In genomic region chr9:22066433-22066832, GRCm38 (mm10) we compare ENCODE assay signal across 8 mouse cellular contexts. TPM values are rescaled to one million over a fixed set of nuclear protein-coding genes. Genes with fewer than 3 reads are reported as not detected.
DNase-seq lines count a peak whose midpoint lies in the region; TF ChIP-seq lines count a peak whose summit lies in the region.

No protein-coding gene starts in this region.

- H3K27ac ChIP-seq in left cerebral cortex, adult 2 months, result no peak overlapping the region
- H3K27ac ChIP-seq in embryonic facial prominence, embryonic 10.5 days (replicated peaks), result no peak overlapping the region

- peak; percentile 87 for TF ChIP-seq CTCF in left cerebral cortex, adult 2 months (IDR thresholded peaks at IDR 0.05)

- peaks cover 82% of the 10 kb centered on the region for H3K36me3 ChIP-seq in embryonic facial prominence, embryonic 10.5 days (replicated peaks)

- no peaks in the 10 kb centered on the region for H3K9me3 ChIP-seq in embryonic facial prominence, embryonic 10.5 days

- H3K4me3 ChIP-seq in left cerebral cortex, adult 2 months, result no peak overlapping the region
- H3K4me3 ChIP-seq in embryonic facial prominence, embryonic 10.5 days, result no peak overlapping the region

- intact Hi-C loops in left cerebral cortex, adult 2 months (cut with DNase I), result loop anchor here (1.0 kb wide), 1 partner anchor 77 kb away; no protein-coding TSS in a partner anchor
- intact Hi-C loops in left cerebral cortex, postnatal 36 days (cut with DNase I), result loop anchor here (5.0 kb wide), 1 partner anchor 76 kb away; no protein-coding TSS in a partner anchor

- peak; percentile 42 to 65 for DNase-seq in adrenal gland, adult 18-20 months (ENCODE audit: low spot score in 2 of 2)
- no peak for DNase-seq in adrenal gland, adult 8-10 months
- peak; percentile 51 to 54 for DNase-seq in left cerebral cortex, adult 2 months (ENCODE audit: extremely low spot score in 1 of 2, low spot score in 2 of 2)
- DNase-seq in left cerebral cortex, postnatal 36 days (ENCODE audit: low spot score in 2 of 2), result no peak
- DNase-seq in adrenal gland, postnatal 10 days, result peak; percentile 83
- DNase-seq in embryonic facial prominence, embryonic 10.5 days (ENCODE audit: low spot score), result peak; percentile 58
- DNase-seq in lung, postnatal 25 days (ENCODE audit: low spot score), result peak; percentile 57
- DNase-seq in thymus, postnatal 14 days, result peak; percentile 74

- peaks cover 14% of the 10 kb centered on the region for H3K4me1 ChIP-seq in embryonic facial prominence, embryonic 10.5 days

- 77% methylated on average over 3 of the region's 3 CpGs for WGBS in embryonic facial prominence, embryonic 10.5 days

- no peaks in the 10 kb centered on the region for H3K27me3 ChIP-seq in embryonic facial prominence, embryonic 10.5 days (replicated peaks; ENCODE audit: low read depth, poor library complexity, severe bottlenecking)

RNA-seq across cellular contexts. Expression of gene Gm49318, which starts 4.6 kb away (rescaled TPM):
- total RNA-seq in adrenal gland, adult 18-20 months (2021), result under 1 TPM in 1 of 2 experiments, not detected in 1; 0.61 TPM
- total RNA-seq in adrenal gland, adult 8-10 months (2022), result under 1 TPM in 1 of 4 experiments, not detected in 3; 0.73 TPM
- total RNA-seq in left cerebral cortex, adult 2 months (2021), result 1 to 10 TPM; 2.1 to 2.3 TPM
- 1 to 10 TPM; 3.0 to 5.5 TPM for total RNA-seq in left cerebral cortex, postnatal 36 days (2021)
- not detected for total RNA-seq in adrenal gland, postnatal 10 days (2021)
- not detected in 2 replicates for polyA plus RNA-seq in embryonic facial prominence, embryonic 10.5 days (2016; fragmentation: Nextera tagmentation; extraction: Ambion mirVana)

RNA-seq across cellular contexts. Expression of gene Zfp653, which starts 4.7 kb away (rescaled TPM):
- 1 to 10 TPM; 8.4 to 8.7 TPM for total RNA-seq in adrenal gland, adult 18-20 months (2021)
- total RNA-seq in adrenal gland, adult 8-10 months (2022), result 10 to 100 TPM in 3 of 4 experiments, 1 to 10 TPM in 1; 6.9 to 15.6 (median 12.3) TPM
- total RNA-seq in left cerebral cortex, adult 2 months (2021), result 10 to 100 TPM; 20.0 to 24.8 TPM
- 10 to 100 TPM; 18.7 to 22.8 TPM for total RNA-seq in left cerebral cortex, postnatal 36 days (2021)
- 10 to 100 TPM in 1 of 2 experiments, 1 to 10 TPM in 1; 9.7 to 11.8 TPM for total RNA-seq in adrenal gland, postnatal 10 days (2021)
- polyA plus RNA-seq in embryonic facial prominence, embryonic 10.5 days (2016; fragmentation: Nextera tagmentation; extraction: Ambion mirVana), result 9.1 and 10.2 TPM in 2 replicates

RNA-seq across cellular contexts. Expression of gene Elavl3, which starts 14.6 kb away (rescaled TPM):
- total RNA-seq in adrenal gland, adult 18-20 months (2021), result 1 to 10 TPM; 2.7 to 2.8 TPM
- 1 to 10 TPM; 1.8 to 4.6 (median 2.9) TPM for total RNA-seq in adrenal gland, adult 8-10 months (2022)
- 100 to 1,000 TPM; 148 to 153 TPM for total RNA-seq in left cerebral cortex, adult 2 months (2021)
- total RNA-seq in left cerebral cortex, postnatal 36 days (2021), result 100 to 1,000 TPM; 155 to 158 TPM
- total RNA-seq in adrenal gland, postnatal 10 days (2021), result 1 to 10 TPM; 1.8 to 4.6 TPM
- 8.2 and 10.1 TPM in 2 replicates for polyA plus RNA-seq in embryonic facial prominence, embryonic 10.5 days (2016; fragmentation: Nextera tagmentation; extraction: Ambion mirVana)

RNA-seq across cellular contexts. Expression of gene Ecsit, which starts 18.8 kb away (rescaled TPM):
- total RNA-seq in adrenal gland, adult 18-20 months (2021), result 10 to 100 TPM; 49.0 to 64.4 TPM
- 10 to 100 TPM; 41.2 to 50.4 (median 48.9) TPM for total RNA-seq in adrenal gland, adult 8-10 months (2022)
- total RNA-seq in left cerebral cortex, adult 2 months (2021), result 10 to 100 TPM; 43.0 to 46.8 TPM
- total RNA-seq in left cerebral cortex, postnatal 36 days (2021), result 10 to 100 TPM; 42.3 to 48.2 TPM
- 10 to 100 TPM; 70.8 to 78.5 TPM for total RNA-seq in adrenal gland, postnatal 10 days (2021)
- polyA plus RNA-seq in embryonic facial prominence, embryonic 10.5 days (2016; fragmentation: Nextera tagmentation; extraction: Ambion mirVana), result 38.6 and 41.7 TPM in 2 replicates

RNA-seq across cellular contexts. Expression of gene Cnn1, which starts 32.6 kb away (rescaled TPM):
- total RNA-seq in adrenal gland, adult 18-20 months (2021), result 1 to 10 TPM in 1 of 2 experiments, under 1 TPM in 1; 0.99 to 2.7 TPM
- 1 to 10 TPM in 3 of 4 experiments, under 1 TPM in 1; 0.89 to 2.8 (median 1.2) TPM for total RNA-seq in adrenal gland, adult 8-10 months (2022)
- 1 to 10 TPM in 1 of 2 experiments, under 1 TPM in 1; 0.41 to 1.3 TPM for total RNA-seq in left cerebral cortex, adult 2 months (2021)
- under 1 TPM; 0.44 to 0.93 TPM for total RNA-seq in left cerebral cortex, postnatal 36 days (2021)
- total RNA-seq in adrenal gland, postnatal 10 days (2021), result 10 to 100 TPM in 1 of 2 experiments, 1 to 10 TPM in 1; 1.4 to 12.9 TPM
- polyA plus RNA-seq in embryonic facial prominence, embryonic 10.5 days (2016; fragmentation: Nextera tagmentation; extraction: Ambion mirVana), result 1.3 and 3.1 TPM in 2 replicates

Comparison
In these comparisons a context has a peak if more than half of its experiments do, and no peak if none do; other contexts are left out.
1. DNase-seq: peak in adrenal gland, adult 18-20 months (2 of 2), left cerebral cortex, adult 2 months (2 of 2), adrenal gland, postnatal 10 days (single experiment), embryonic facial prominence, embryonic 10.5 days (single experiment), lung, postnatal 25 days (single experiment) and thymus, postnatal 14 days (single experiment); none in adrenal gland, adult 8-10 months (single experiment) and left cerebral cortex, postnatal 36 days (0 of 2).
2. RNA of gene Elavl3, which starts 14.6 kb away (total RNA-seq): 155 to 158 TPM in left cerebral cortex, postnatal 36 days and 148 to 153 TPM in left cerebral cortex, adult 2 months; 1.8 to 4.6 TPM in adrenal gland, postnatal 10 days, 1.8 to 4.6 TPM in adrenal gland, adult 8-10 months and 2.7 to 2.8 TPM in adrenal gland, adult 18-20 months; every median in the first group is over 10 times any median in the second.